Mouse (Mus musculus) heart, adult 2 months (tissue): ENCODE results near the gene Abcg1. TPM values are rescaled to one million over a fixed set of nuclear protein-coding genes. Genes with fewer than 3 reads are reported as not detected.

Experiments
- DNase-seq, 2 experiments: peaks; one replicate each; pipeline ENCODE4 v3.0.0; 2021
- H3K27ac ChIP-seq: fragments of 200-600 bp; 2 replicates; pipeline ENCODE4 v1.8.1; 2022
- H3K27me3 ChIP-seq: fragments of 200-500 bp; 2 replicates; pipeline ENCODE4 v1.6.1; 2012; ENCODE audit warnings: mild to moderate bottlenecking, low read length, inconsistent platforms, mixed read lengths; ENCODE audit not compliant: control insufficient read depth, insufficient read depth
- H3K36me3 ChIP-seq: fragments of 200-500 bp; 2 replicates; pipeline ENCODE4 v1.6.1; 2012; ENCODE audit warnings: low read length, inconsistent platforms; ENCODE audit not compliant: control insufficient read depth, insufficient read depth
- H3K4me1 ChIP-seq: fragments of 200-500 bp; 2 replicates; pipeline ENCODE4 v1.6.1; 2011; ENCODE audit warnings: low read length; ENCODE audit not compliant: control insufficient read depth, insufficient read depth
- H3K4me3 ChIP-seq: fragments of 200-600 bp; 2 replicates; pipeline ENCODE4 v1.8.1; 2022
- H3K79me2 ChIP-seq: fragments of 200-500 bp; replicated peaks from 2 replicates; pipeline ENCODE4 v1.6.1; 2012; ENCODE audit warnings: mild to moderate bottlenecking, inconsistent platforms, low read length, moderate library complexity, mixed read lengths; ENCODE audit not compliant: control insufficient read depth, insufficient read depth
- H3K9ac ChIP-seq: fragments of 200-500 bp; 2 replicates; pipeline ENCODE4 v1.6.1; 2012; ENCODE audit warnings: low read depth, mild to moderate bottlenecking, control low read depth, inconsistent platforms, low read length, mixed read lengths
- CTCF ChIP-seq: fragments of 200-600 bp; IDR thresholded peaks from 2 replicates; pipeline ENCODE4 v1.8.1; 2022; ENCODE audit warnings: antibody characterized with exemption, mild to moderate bottlenecking, moderate library complexity
- EP300 ChIP-seq: fragments of 200-500 bp; IDR thresholded peaks from 2 replicates; pipeline ENCODE4 v1.6.1; 2011; ENCODE audit warnings: low read depth, low read length, control low read depth; ENCODE audit not compliant: insufficient read depth
- POLR2A ChIP-seq: fragments of 200-500 bp; IDR thresholded peaks from 2 replicates; pipeline ENCODE4 v1.6.1; 2011; ENCODE audit warnings: mild to moderate bottlenecking, low read depth, low read length, control low read depth; ENCODE audit not compliant: insufficient read depth
- WGBS: fragments of 180-500 bp; shearing (Covaris S2); methylation state at CpG from one replicate; pipeline ENCODE4 v1.1.7; 2018; 5-methylcytosine and 5-hydroxymethylcytosine counted together
- intact Hi-C: fragments of 180-260 bp; cut with DNase I; formaldehyde crosslinking; loops from one replicate; pipeline ENCODE4 v1.15.1; 2025
- polyA plus RNA-seq: library from polyadenylated mRNA; depleted of rRNA; stranded (reverse); fragments of >200 nt; gene quantifications from 2 replicates; pipeline ENCODE4 v1.2.3, GENCODE M21; 2012
- total RNA-seq, 2 experiments: library from RNA; stranded (reverse); gene quantifications; 2 replicates each; pipeline ENCODE4 v1.2.3; 2021

The Abcg1 gene
- total and polyA plus RNA-seq, 3 experiments = 2.9 to 7.2 (median 7.0) TPM

DNA sequence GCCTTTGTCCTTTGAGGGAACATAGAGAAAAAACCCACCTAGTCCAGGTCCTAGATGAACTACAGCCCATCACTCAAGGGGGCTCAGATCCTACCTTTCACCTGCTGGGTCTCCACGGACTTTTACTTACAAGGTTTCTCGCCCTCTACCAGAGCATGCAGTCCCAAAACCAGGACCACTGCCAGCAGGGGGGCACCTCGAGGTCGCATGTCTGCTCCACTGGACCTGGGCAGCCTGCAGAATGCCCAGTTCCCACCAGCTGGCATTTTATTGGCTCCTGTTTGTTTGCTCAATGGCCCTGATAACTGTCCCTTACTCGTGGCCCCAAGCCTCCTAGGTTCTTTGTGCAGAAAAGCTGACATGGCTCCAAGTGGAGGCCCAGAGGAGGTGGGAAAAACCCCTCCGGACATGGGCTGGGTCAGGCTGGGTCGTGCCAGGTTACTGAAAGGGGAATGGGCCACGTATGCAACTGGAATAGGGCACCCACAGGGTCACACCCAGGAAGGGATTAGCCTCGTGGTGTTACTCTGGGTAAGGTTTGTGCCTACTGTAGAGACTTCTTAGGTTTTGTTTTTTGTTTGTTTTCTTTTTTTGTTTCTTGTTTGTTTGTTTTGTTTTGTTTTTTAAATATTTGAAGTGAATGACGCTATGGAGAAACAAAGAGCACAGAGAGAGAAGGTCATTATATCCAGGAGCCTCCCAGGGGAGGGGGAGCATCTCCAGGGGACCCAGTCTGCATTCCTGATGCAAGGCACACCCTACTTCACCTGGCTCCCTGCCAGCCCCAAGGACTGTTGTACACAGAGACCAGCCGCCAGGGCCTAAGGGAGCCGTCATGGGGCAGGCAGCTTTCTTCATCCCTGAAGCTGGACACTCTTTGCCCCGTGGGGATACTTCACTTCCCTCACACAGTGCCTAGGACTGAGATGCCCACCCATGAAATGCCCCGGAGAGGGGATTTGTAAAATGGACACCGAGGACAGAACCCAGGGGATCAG lies 86.9 kb downstream of the Abcg1 start, which contains the start of gene Tff2:
Gene Tff2 (minus strand): TSS at position 243 of the 998 bp plus-strand sequence.
- Histone ChIP-seq H3K27ac (no peak within 1 kb of the TSS), H3K79me2 (no peaks in the 10 kb centered on the region), H3K27me3 (no peaks in the 10 kb centered on the region), H3K4me1 (no peaks in the 10 kb centered on the region), H3K36me3 (no peaks in the 10 kb centered on the region), H3K9ac (no peak within 1 kb of the TSS), H3K4me3 (no peak within 1 kb of the TSS)
- DNase-seq = no peak
- intact Hi-C loops = no loop called here
- TF ChIP-seq POLR2A (no peak), EP300 (no peak), CTCF (no peak)
- 64% methylated on average over 15 of the region's 15 CpGs for WGBS

DNA sequence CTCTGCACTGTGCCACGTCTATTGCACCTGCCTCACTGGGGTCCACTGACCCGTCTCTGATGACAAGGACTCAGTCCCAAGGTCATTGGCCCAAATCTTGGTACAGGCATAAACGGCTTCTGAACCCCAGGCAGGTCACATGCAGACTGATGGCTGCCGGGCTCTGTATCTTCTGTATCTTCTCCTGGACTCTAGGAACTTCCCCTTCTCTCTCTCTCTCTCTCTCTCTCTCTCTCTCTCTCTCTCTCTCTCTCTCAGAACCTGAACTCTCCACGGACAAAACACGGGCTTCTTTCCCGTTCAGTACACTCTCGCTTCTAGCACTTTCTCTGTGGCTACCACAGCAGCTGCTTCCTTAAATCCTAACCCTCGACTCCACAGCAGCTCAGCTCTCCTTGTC lies 88.5 kb downstream of the Abcg1 start:
- H3K27me3 ChIP-seq = no peaks in the 10 kb centered on the region
- 67% methylated on average over 9 of the region's 9 CpGs for WGBS
- no peaks in the 10 kb centered on the region for H3K4me1 ChIP-seq
- no peaks in the 10 kb centered on the region for H3K36me3 ChIP-seq
- no peak overlapping the region for H3K27ac ChIP-seq
- no peak overlapping the region for H3K4me3 ChIP-seq
- H3K79me2 ChIP-seq = no peaks in the 10 kb centered on the region
- TF ChIP-seq EP300 (no peak), POLR2A (no peak), CTCF (no peak)
- intact Hi-C loops = no loop called here
- H3K9ac ChIP-seq = no peak overlapping the region
- no peak for DNase-seq

DNA sequence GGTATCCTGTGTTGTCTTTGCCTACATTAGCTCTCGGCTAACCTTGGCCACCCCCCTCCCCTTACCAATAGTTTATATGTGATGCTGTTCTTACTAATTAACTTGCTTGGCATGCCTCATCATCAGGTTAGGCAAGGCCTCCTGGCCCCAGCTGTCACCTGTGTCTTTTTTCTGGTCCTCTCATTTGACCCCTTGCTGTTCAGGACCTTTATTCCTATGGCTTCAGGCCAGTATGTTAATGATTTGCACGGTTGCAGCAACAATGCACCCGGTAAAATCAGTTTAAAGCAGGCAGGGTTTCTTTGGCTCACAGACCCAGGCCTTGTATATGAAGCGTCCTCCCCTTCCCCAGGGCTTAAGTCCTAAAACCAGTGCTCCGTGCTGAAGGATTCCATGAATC lies 95.0 kb downstream of the Abcg1 start:
- Histone ChIP-seq H3K27me3 (no peaks in the 10 kb centered on the region), H3K9ac (no peak overlapping the region), H3K27ac (no peak overlapping the region), H3K36me3 (no peaks in the 10 kb centered on the region), H3K79me2 (no peaks in the 10 kb centered on the region), H3K4me3 (no peak overlapping the region), H3K4me1 (no peaks in the 10 kb centered on the region; the same call in 1 of the 2 replicates)
- intact Hi-C loops = no loop called here
- 62% methylated on average over 5 of the region's 5 CpGs for WGBS
- TF ChIP-seq POLR2A (no peak), CTCF (no peak), EP300 (no peak)
- DNase-seq = no peak

DNA sequence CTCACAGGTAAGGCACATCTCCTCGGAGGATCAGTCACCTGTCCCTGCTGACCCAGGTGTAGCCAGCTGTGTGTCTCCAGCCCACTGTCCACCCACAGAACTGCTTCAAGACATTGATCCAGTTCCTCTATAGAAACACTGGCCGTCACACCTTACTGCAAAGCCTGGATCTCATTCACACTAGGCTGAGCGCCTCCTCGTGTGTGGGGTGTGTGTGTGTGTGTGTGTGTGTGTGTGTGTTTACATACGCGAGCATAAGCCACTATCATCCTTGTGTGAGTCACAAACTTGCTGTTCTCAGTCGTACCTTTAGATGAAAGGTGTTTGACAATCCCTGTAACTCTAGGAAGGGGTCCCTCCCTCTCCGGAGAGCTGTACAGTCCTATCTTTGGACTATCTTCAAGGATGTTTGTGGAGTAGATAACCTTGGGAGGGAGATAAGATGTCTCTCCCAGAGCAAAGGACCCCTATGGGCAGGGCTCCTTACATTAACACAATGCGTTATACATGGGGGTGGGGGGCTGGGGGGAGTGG lies 95.6 kb downstream of the Abcg1 start:
- Histone ChIP-seq H3K79me2 (no peaks in the 10 kb centered on the region), H3K36me3 (no peaks in the 10 kb centered on the region), H3K27me3 (no peaks in the 10 kb centered on the region), H3K27ac (no peak overlapping the region), H3K4me1 (no peaks in the 10 kb centered on the region; the same call in 1 of the 2 replicates), H3K4me3 (no peak overlapping the region), H3K9ac (no peak overlapping the region)
- DNase-seq = no peak
- intact Hi-C loops = no loop called here
- TF ChIP-seq POLR2A (no peak), EP300 (no peak)
- WGBS = 70% methylated on average over 9 of the region's 9 CpGs

DNA sequence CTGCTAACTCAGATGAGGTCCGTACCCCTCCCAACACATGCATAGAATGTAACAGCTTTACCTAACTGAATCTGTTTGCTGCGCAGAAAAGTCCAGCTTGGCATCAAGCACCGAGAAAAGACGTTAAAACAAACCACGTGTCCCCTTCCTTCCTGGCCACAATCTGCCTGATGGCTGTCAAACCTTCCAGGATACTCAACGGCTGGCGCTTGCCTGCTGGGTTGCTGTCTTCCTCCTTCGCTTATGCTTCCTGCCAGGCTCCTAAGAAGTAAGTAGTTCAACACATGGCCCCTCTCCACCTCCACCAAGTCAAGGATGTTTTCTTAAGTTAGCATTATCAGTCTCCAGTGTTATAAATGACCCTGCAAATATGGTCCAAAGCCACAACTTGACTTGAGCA lies 96.3 kb downstream of the Abcg1 start:
- Histone ChIP-seq H3K27me3 (no peaks in the 10 kb centered on the region), H3K36me3 (no peaks in the 10 kb centered on the region), H3K9ac (no peak overlapping the region), H3K4me3 (no peak overlapping the region), H3K4me1 (no peaks in the 10 kb centered on the region; the same call in 1 of the 2 replicates), H3K27ac (no peak overlapping the region), H3K79me2 (no peaks in the 10 kb centered on the region)
- no peak for DNase-seq
- 27% methylated on average over 8 of the region's 8 CpGs for WGBS
- intact Hi-C loops = no loop called here
- TF ChIP-seq POLR2A (no peak), EP300 (no peak), CTCF (no peak)

DNA sequence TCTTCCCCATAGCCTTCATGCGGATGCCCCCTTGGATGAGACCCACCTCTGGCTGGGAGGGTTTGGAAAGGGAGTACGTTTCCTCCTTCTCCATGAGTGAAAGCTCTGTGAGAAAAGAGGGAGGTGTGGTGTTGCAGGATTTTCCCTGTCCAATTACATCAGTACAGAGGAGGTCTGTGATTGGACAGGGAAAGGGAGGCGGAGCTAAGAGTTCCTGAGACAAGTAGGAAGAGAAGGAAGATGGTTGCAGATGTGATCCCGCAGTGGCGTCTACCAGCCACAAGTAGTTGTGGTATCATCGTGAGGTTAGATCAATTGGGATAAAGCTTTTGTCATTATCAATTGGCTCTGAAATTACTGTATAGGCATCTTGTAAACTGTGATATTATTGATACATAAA lies 100.4 kb downstream of the Abcg1 start:
- Histone ChIP-seq H3K27me3 (no peaks in the 10 kb centered on the region), H3K4me1 (no peaks in the 10 kb centered on the region; the same call in 1 of the 2 replicates), H3K79me2 (no peaks in the 10 kb centered on the region), H3K9ac (no peak overlapping the region), H3K27ac (no peak overlapping the region), H3K36me3 (no peaks in the 10 kb centered on the region), H3K4me3 (no peak overlapping the region)
- intact Hi-C loops = no loop called here
- no peak for TF ChIP-seq EP300
- no peak for TF ChIP-seq CTCF
- TF ChIP-seq POLR2A = no peak
- no peak for DNase-seq
- WGBS = 74% methylated on average over 6 of the region's 6 CpGs
